Mouse (Mus musculus): ENCODE data around the gene Amd1. TPM values are rescaled to one million over a fixed set of nuclear protein-coding genes. Genes with fewer than 3 reads are reported as not detected.
"Not testable (repeated sequence)": the region's sequence is repeated elsewhere in the genome, so short reads cannot be mapped to it uniquely, and the experiment has no call there.

The Amd1 gene
- polyA plus RNA-seq, 1 experiment from 2014 or later = 110 TPM

GRCm38 (mm10) chr10:40309884-40310635, 8.1 kb upstream of the Amd1 start:
- Histone ChIP-seq H3K27me3 (ENCODE audit: control insufficient read depth, insufficient read depth, low read length) (no peaks in the 10 kb centered on the region), H3K27ac (replicated peaks; ENCODE audit: low read depth, low read length) (no peak overlapping the region), H3K4me2 (ENCODE audit: low read depth, severe bottlenecking) (no peak overlapping the region), H3K4me1 (ENCODE audit: control insufficient read depth, insufficient read depth, low read length) (no peaks in the 10 kb centered on the region), H3K9me3 (ENCODE audit: control insufficient read depth, low read length) (peaks cover 3% of the 10 kb centered on the region; the same call in 1 of the 2 replicates), H3K4me3 (ENCODE audit: low read depth, low read length) (no peak overlapping the region), H3K36me3 (ENCODE audit: control insufficient read depth, insufficient read depth, low read length) (no peaks in the 10 kb centered on the region), H3K9ac (ENCODE audit: low read length) (no peak overlapping the region)
- DNase-seq (ENCODE audit: low spot score) (no peak), ATAC-seq (ENCODE audit: insufficient number of reproducible peaks, low FRiP score, low TSS enrichment, low read depth) (no peak)
- 51% methylated on average over 6 of the region's 6 CpGs for whole genome bisulfite sequencing

- Histone ChIP-seq H3K9me3 (ENCODE audit: control insufficient read depth, low read length) (peaks cover 3% of the 10 kb centered on the region; the same call in 1 of the 2 replicates), H3K4me1 (ENCODE audit: control insufficient read depth, insufficient read depth, low read length) (no peaks in the 10 kb centered on the region), H3K9ac (ENCODE audit: low read length) (no peak overlapping the region), H3K4me3 (ENCODE audit: low read depth, low read length) (no peak overlapping the region), H3K4me2 (ENCODE audit: low read depth, severe bottlenecking) (no peak overlapping the region), H3K36me3 (ENCODE audit: control insufficient read depth, insufficient read depth, low read length) (no peaks in the 10 kb centered on the region), H3K27me3 (ENCODE audit: control insufficient read depth, insufficient read depth, low read length) (no peaks in the 10 kb centered on the region), H3K27ac (replicated peaks; ENCODE audit: low read depth, low read length) (no peak overlapping the region)
- WGBS = 67% methylated on average over 4 of the region's 4 CpGs
- no peak for ATAC-seq (ENCODE audit: insufficient number of reproducible peaks, low FRiP score, low TSS enrichment, low read depth)
- no peak for DNase-seq (ENCODE audit: low spot score)
Measured at GRCm38 (mm10) chr10:40307826-40308583, 6.0 kb upstream of the Amd1 start.

- no peak overlapping the region for H3K4me2 ChIP-seq (ENCODE audit: low read depth, severe bottlenecking)
- no peak for ATAC-seq (ENCODE audit: insufficient number of reproducible peaks, low FRiP score, low TSS enrichment, low read depth)
- H3K9ac ChIP-seq (ENCODE audit: low read length) = no peak overlapping the region
- H3K27me3 ChIP-seq (ENCODE audit: control insufficient read depth, insufficient read depth, low read length) = no peaks in the 10 kb centered on the region
- H3K9me3 ChIP-seq (ENCODE audit: control insufficient read depth, low read length) = peaks cover 3% of the 10 kb centered on the region; the same call in 1 of the 2 replicates
- H3K27ac ChIP-seq (replicated peaks; ENCODE audit: low read depth, low read length) = no peak overlapping the region
- 88% methylated on average over 1 of the region's 1 CpGs for WGBS
- no peaks in the 10 kb centered on the region for H3K36me3 ChIP-seq (ENCODE audit: control insufficient read depth, insufficient read depth, low read length)
- no peak overlapping the region for H3K4me3 ChIP-seq (ENCODE audit: low read depth, low read length)
- H3K4me1 ChIP-seq (ENCODE audit: control insufficient read depth, insufficient read depth, low read length) = no peaks in the 10 kb centered on the region
- DNase-seq (ENCODE audit: low spot score) = no peak
Measured at GRCm38 (mm10) chr10:40305989-40306388, 4.0 kb upstream of the Amd1 start.

- ATAC-seq (ENCODE audit: insufficient number of reproducible peaks, low FRiP score, low TSS enrichment, low read depth) = peak; percentile 45
- not testable (repeated sequence) for H3K27me3 ChIP-seq (ENCODE audit: control insufficient read depth, insufficient read depth, low read length); H3K36me3 ChIP-seq (ENCODE audit: control insufficient read depth, insufficient read depth, low read length); H3K4me1 ChIP-seq (ENCODE audit: control insufficient read depth, insufficient read depth, low read length); H3K9me3 ChIP-seq (ENCODE audit: control insufficient read depth, low read length)
- H3K27ac ChIP-seq (replicated peaks; ENCODE audit: low read depth, low read length) = peak overlapping the region; percentile 84
- peak; percentile 69 for DNase-seq (ENCODE audit: low spot score)
- peak overlapping the region; percentile 88 for H3K4me3 ChIP-seq (ENCODE audit: low read depth, low read length)
- H3K4me2 ChIP-seq (ENCODE audit: low read depth, severe bottlenecking) = peak overlapping the region; percentile 69
- peak overlapping the region; percentile 94 for H3K9ac ChIP-seq (ENCODE audit: low read length)
- WGBS = under 1% methylated on average over 63 of the region's 91 CpGs
Measured at GRCm38 (mm10) chr10:40301181-40302075, 558 bp downstream of the Amd1 start.

- H3K9ac ChIP-seq (ENCODE audit: low read length) = peak overlapping the region; percentile 94
- peaks cover 7% of the 10 kb centered on the region for H3K4me1 ChIP-seq (ENCODE audit: control insufficient read depth, insufficient read depth, low read length)
- peak overlapping the region; percentile 84 for H3K27ac ChIP-seq (replicated peaks; ENCODE audit: low read depth, low read length)
- H3K4me2 ChIP-seq (ENCODE audit: low read depth, severe bottlenecking) = peak overlapping the region; percentile 69
- under 1% methylated on average over 36 of the region's 36 CpGs for WGBS
- no peaks in the 10 kb centered on the region for H3K36me3 ChIP-seq (ENCODE audit: control insufficient read depth, insufficient read depth, low read length)
- no peaks in the 10 kb centered on the region for H3K27me3 ChIP-seq (ENCODE audit: control insufficient read depth, insufficient read depth, low read length)
- DNase-seq (ENCODE audit: low spot score) = peak; percentile 86
- no peaks in the 10 kb centered on the region for H3K9me3 ChIP-seq (ENCODE audit: control insufficient read depth, low read length)
- peak; percentile 65 for ATAC-seq (ENCODE audit: insufficient number of reproducible peaks, low FRiP score, low TSS enrichment, low read depth)
- peak overlapping the region; percentile 88 for H3K4me3 ChIP-seq (ENCODE audit: low read depth, low read length)
Measured at GRCm38 (mm10) chr10:40300648-40301171, 1.3 kb downstream of the Amd1 start.

- Histone ChIP-seq H3K36me3 (ENCODE audit: control insufficient read depth, insufficient read depth, low read length) (peaks cover 8% of the 10 kb centered on the region; the same call in 1 of the 2 replicates), H3K4me2 (ENCODE audit: low read depth, severe bottlenecking) (no peak overlapping the region), H3K9ac (ENCODE audit: low read length) (no peak overlapping the region), H3K27me3 (ENCODE audit: control insufficient read depth, insufficient read depth, low read length) (no peaks in the 10 kb centered on the region), H3K4me3 (ENCODE audit: low read depth, low read length) (no peak overlapping the region), H3K4me1 (ENCODE audit: control insufficient read depth, insufficient read depth, low read length) (no peaks in the 10 kb centered on the region), H3K27ac (replicated peaks; ENCODE audit: low read depth, low read length) (no peak overlapping the region), H3K9me3 (ENCODE audit: control insufficient read depth, low read length) (no peaks in the 10 kb centered on the region)
- ATAC-seq (ENCODE audit: insufficient number of reproducible peaks, low FRiP score, low TSS enrichment, low read depth) (no peak), DNase-seq (ENCODE audit: low spot score) (no peak)
- 96% methylated on average over 6 of the region's 6 CpGs for WGBS
Measured at GRCm38 (mm10) chr10:40292640-40293039, 9.3 kb downstream of the Amd1 start.

- ATAC-seq (ENCODE audit: insufficient number of reproducible peaks, low FRiP score, low TSS enrichment, low read depth) (no peak), DNase-seq (ENCODE audit: low spot score) (no peak)
- no peak overlapping the region for H3K9ac ChIP-seq (ENCODE audit: low read length)
- H3K9me3 ChIP-seq (ENCODE audit: control insufficient read depth, low read length) = no peaks in the 10 kb centered on the region
- H3K4me1 ChIP-seq (ENCODE audit: control insufficient read depth, insufficient read depth, low read length) = no peaks in the 10 kb centered on the region
- 95% methylated on average over 1 of the region's 1 CpGs for WGBS
- peaks cover 11% of the 10 kb centered on the region; the same call in 1 of the 2 replicates for H3K36me3 ChIP-seq (ENCODE audit: control insufficient read depth, insufficient read depth, low read length)
- H3K4me3 ChIP-seq (ENCODE audit: low read depth, low read length) = no peak overlapping the region
- no peaks in the 10 kb centered on the region for H3K27me3 ChIP-seq (ENCODE audit: control insufficient read depth, insufficient read depth, low read length)
- H3K27ac ChIP-seq (replicated peaks; ENCODE audit: low read depth, low read length) = no peak overlapping the region
- H3K4me2 ChIP-seq (ENCODE audit: low read depth, severe bottlenecking) = no peak overlapping the region
Measured at GRCm38 (mm10) chr10:40286767-40287166, 15.2 kb downstream of the Amd1 start.

- Histone ChIP-seq H3K36me3 (ENCODE audit: control insufficient read depth, insufficient read depth, low read length) (peaks cover 7% of the 10 kb centered on the region; the same call in 1 of the 2 replicates), H3K4me3 (ENCODE audit: low read depth, low read length) (no peak overlapping the region), H3K9ac (ENCODE audit: low read length) (no peak overlapping the region), H3K9me3 (ENCODE audit: control insufficient read depth, low read length) (no peaks in the 10 kb centered on the region), H3K27ac (replicated peaks; ENCODE audit: low read depth, low read length) (no peak overlapping the region), H3K27me3 (ENCODE audit: control insufficient read depth, insufficient read depth, low read length) (no peaks in the 10 kb centered on the region), H3K4me2 (ENCODE audit: low read depth, severe bottlenecking) (no peak overlapping the region), H3K4me1 (ENCODE audit: control insufficient read depth, insufficient read depth, low read length) (no peaks in the 10 kb centered on the region)
- 84% methylated on average over 1 of the region's 1 CpGs for WGBS
- DNase-seq (ENCODE audit: low spot score) (no peak), ATAC-seq (ENCODE audit: insufficient number of reproducible peaks, low FRiP score, low TSS enrichment, low read depth) (no peak)
Measured at GRCm38 (mm10) chr10:40285571-40285970, 16.4 kb downstream of the Amd1 start.
